Mouse (Mus musculus): ENCODE measurements around the gene Tsc22d1.

Gene Tsc22d1

GRCm38 (mm10) chr14:76521308-76521707 lies 106.5 kb downstream of the Tsc22d1 start:
- no peak for DNase-seq

- DNase-seq, result no peak
These were observed 108.6 kb downstream of the Tsc22d1 start for GRCm38 (mm10) chr14:76523344-76523743.

- DNase-seq, result no peak
These were observed 111.7 kb downstream of the Tsc22d1 start for GRCm38 (mm10) chr14:76526467-76526866.

- no peak for DNase-seq
These were observed 112.4 kb downstream of the Tsc22d1 start for GRCm38 (mm10) chr14:76527030-76527719.

GRCm38 (mm10) chr14:76527758-76528313 lies 113.1 kb downstream of the Tsc22d1 start:
- DNase-seq, result no peak

GRCm38 (mm10) chr14:76528641-76529040 lies 113.9 kb downstream of the Tsc22d1 start:
- no peak for DNase-seq

GRCm38 (mm10) chr14:76531027-76531660 lies 116.4 kb downstream of the Tsc22d1 start:
- no peak for DNase-seq

GRCm38 (mm10) chr14:76532257-76533169 lies 117.8 kb downstream of the Tsc22d1 start:
- DNase-seq, result peak; percentile 73

GRCm38 (mm10) chr14:76533170-76533815 lies 118.5 kb downstream of the Tsc22d1 start:
- peak; percentile 16 for DNase-seq

- no peak for DNase-seq
These were observed 120.3 kb downstream of the Tsc22d1 start for GRCm38 (mm10) chr14:76535096-76535495.

- DNase-seq, result no peak
These were observed 122.2 kb downstream of the Tsc22d1 start for GRCm38 (mm10) chr14:76536921-76537320.

- no peak for DNase-seq
These were observed 125.4 kb downstream of the Tsc22d1 start for GRCm38 (mm10) chr14:76540005-76540670.

GRCm38 (mm10) chr14:76541341-76541740 lies 126.6 kb downstream of the Tsc22d1 start:
- no peak for DNase-seq

- no peak for DNase-seq
These were observed 129.4 kb downstream of the Tsc22d1 start for GRCm38 (mm10) chr14:76544136-76544535.

- no peak for DNase-seq
These were observed 140.7 kb downstream of the Tsc22d1 start for GRCm38 (mm10) chr14:76555263-76556030.

- peak; percentile 79 for DNase-seq
These were observed 141.5 kb downstream of the Tsc22d1 start for GRCm38 (mm10) chr14:76556031-76556851.

GRCm38 (mm10) chr14:76556852-76557208 lies 142.1 kb downstream of the Tsc22d1 start, which contains the start of gene Serp2:
Serp2 (minus strand) TSS chr14:76556889.
- no peak for DNase-seq

Measured in thymus, postnatal 14 days (tissue).